Mouse (Mus musculus): ENCODE measurements around the gene Irf7. TPM values are rescaled to one million over a fixed set of nuclear protein-coding genes. Genes with fewer than 3 reads are reported as not detected.

The Irf7 gene
- polyA plus RNA-seq, 1 experiment from 2014 or later: 0.66 TPM

DNA sequence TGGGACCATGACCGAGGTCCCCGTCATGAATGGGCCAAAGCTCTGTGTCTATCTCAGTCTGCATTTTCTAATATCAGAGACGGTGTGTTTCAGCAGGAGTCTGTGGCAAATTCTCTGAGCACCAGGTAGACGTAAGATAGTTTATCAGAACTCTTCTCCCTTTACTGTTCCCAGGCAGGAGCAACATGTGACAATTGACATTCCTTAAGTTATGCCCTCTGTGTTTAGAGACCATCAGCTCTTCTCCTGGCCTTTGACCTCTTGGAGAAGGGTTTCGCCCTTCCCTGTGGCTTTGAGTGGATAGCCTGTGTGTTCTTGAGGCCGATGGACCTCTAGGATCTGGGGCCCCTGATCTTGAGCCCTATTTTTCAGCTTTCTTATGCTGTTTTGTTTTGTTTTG is 36.6 kb downstream of the Irf7 start:
- H3K4me1 ChIP-seq (ENCODE audit: control insufficient read depth, insufficient read depth, low read length): peaks cover 15% of the 10 kb centered on the region
- WGBS: 67% methylated on average over 6 of the region's 6 CpGs
- H3K27ac ChIP-seq (ENCODE audit: low read depth, low read length): no peak overlapping the region
- H3K9me3 ChIP-seq (ENCODE audit: control insufficient read depth, low read length): no peaks in the 10 kb centered on the region
- peak overlapping the region; percentile 94 for H3K4me2 ChIP-seq (ENCODE audit: low read depth, low read length)
- ATAC-seq (ENCODE audit: low read depth): no peak
- H3K9ac ChIP-seq (replicated peaks; ENCODE audit: low read depth, low read length): peak overlapping the region; percentile 93
- peak overlapping the region; percentile 99 for H3K4me3 ChIP-seq (ENCODE audit: low read depth, low read length)
- H3K27me3 ChIP-seq (ENCODE audit: control insufficient read depth, insufficient read depth, low read length): peaks cover 5% of the 10 kb centered on the region; the same call in 1 of the 2 replicates
- H3K36me3 ChIP-seq (ENCODE audit: control insufficient read depth, insufficient read depth, low read length): peaks cover 25% of the 10 kb centered on the region

DNA sequence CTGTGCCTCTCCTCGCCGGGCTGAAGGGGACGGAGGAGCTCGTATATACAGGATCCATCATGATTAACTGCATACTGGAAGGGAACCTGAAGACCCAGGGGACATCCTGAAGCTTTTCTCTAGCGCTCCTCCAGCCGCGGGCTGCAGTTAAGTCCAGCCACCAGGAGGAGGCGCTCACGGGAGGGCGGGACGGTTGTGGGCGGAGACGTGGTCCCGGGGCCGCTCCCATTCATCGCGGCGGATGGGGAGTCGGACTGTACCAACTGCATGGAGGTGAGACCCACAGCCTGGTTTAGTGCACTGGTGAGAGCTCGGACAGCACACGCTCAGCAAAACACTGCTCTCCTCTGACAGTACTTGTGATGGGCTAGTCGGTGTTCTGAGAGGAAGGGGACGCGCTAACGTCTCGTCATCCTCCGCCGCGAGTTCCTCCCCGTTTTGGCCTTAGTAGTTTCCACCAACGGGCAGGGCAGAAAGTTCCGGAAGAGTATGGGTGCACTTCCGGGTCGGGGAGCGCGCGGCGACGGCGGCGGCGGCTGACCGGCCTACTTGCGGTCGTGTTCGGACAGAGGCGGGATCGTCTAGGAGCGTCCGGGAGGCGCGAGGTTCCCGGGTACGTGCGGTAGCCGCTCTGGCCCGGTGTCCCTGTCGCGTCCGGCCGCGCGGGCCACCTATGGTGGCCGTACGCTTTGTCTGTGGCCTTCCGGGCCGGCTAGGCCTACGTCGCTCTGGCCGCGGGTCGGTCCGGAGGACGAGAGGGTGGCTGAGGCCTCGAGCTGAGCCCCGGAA is 37.8 kb downstream of the Irf7 start, which contains the start of gene Phrf1:
Phrf1 (plus strand) TSS at position 506 of the 789 bp plus-strand sequence.
- H3K27me3 ChIP-seq (ENCODE audit: control insufficient read depth, insufficient read depth, low read length): peaks cover 5% of the 10 kb centered on the region; the same call in 1 of the 2 replicates
- peaks cover 18% of the 10 kb centered on the region for H3K36me3 ChIP-seq (ENCODE audit: control insufficient read depth, insufficient read depth, low read length)
- H3K4me3 ChIP-seq (ENCODE audit: low read depth, low read length): peak within 1 kb of the TSS; percentile 99
- peak within 1 kb of the TSS; percentile 93 for H3K9ac ChIP-seq (replicated peaks; ENCODE audit: low read depth, low read length)
- peaks cover 15% of the 10 kb centered on the region for H3K4me1 ChIP-seq (ENCODE audit: control insufficient read depth, insufficient read depth, low read length)
- peak within 1 kb of the TSS; percentile 96 for H3K27ac ChIP-seq (ENCODE audit: low read depth, low read length)
- under 1% methylated on average over 76 of the region's 76 CpGs for WGBS
- H3K9me3 ChIP-seq (ENCODE audit: control insufficient read depth, low read length): no peaks in the 10 kb centered on the region
- H3K4me2 ChIP-seq (ENCODE audit: low read depth, low read length): peak within 1 kb of the TSS; percentile 94
- peak; percentile 93 for ATAC-seq (ENCODE audit: low read depth)

DNA sequence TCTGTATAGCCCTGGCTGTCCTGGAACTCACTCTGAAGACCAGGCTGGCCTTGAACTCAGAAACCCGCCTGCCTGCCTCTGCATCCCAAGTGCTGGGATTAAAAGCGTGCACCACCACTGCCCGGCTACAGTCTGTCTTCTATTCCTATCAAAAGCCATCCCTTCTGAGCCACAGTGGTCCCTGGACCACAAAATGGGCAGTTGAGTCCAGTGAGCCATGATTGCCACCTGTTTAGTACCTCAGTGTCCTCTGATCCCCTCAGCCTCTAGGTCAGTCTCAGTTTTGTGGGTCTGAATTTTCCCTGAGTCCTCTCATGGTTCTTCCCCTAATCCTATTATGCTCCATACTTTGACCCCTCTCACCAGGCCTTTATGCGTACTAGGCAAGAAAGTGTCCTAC is 38.5 kb downstream of the Irf7 start:
- WGBS: 81% methylated on average over 4 of the region's 4 CpGs
- H3K4me2 ChIP-seq (ENCODE audit: low read depth, low read length): peak overlapping the region; percentile 1; the same call in 1 of the 2 replicates
- H3K27me3 ChIP-seq (ENCODE audit: control insufficient read depth, insufficient read depth, low read length): peaks cover 5% of the 10 kb centered on the region; the same call in 1 of the 2 replicates
- H3K36me3 ChIP-seq (ENCODE audit: control insufficient read depth, insufficient read depth, low read length): peaks cover 11% of the 10 kb centered on the region
- H3K27ac ChIP-seq (ENCODE audit: low read depth, low read length): no peak overlapping the region
- H3K9me3 ChIP-seq (ENCODE audit: control insufficient read depth, low read length): no peaks in the 10 kb centered on the region
- no peak for ATAC-seq (ENCODE audit: low read depth)
- no peak overlapping the region; the same call in 1 of the 2 replicates for H3K9ac ChIP-seq (replicated peaks; ENCODE audit: low read depth, low read length)
- H3K4me3 ChIP-seq (ENCODE audit: low read depth, low read length): peak overlapping the region; percentile 99; the same call in 1 of the 2 replicates
- peaks cover 15% of the 10 kb centered on the region for H3K4me1 ChIP-seq (ENCODE audit: control insufficient read depth, insufficient read depth, low read length)

DNA sequence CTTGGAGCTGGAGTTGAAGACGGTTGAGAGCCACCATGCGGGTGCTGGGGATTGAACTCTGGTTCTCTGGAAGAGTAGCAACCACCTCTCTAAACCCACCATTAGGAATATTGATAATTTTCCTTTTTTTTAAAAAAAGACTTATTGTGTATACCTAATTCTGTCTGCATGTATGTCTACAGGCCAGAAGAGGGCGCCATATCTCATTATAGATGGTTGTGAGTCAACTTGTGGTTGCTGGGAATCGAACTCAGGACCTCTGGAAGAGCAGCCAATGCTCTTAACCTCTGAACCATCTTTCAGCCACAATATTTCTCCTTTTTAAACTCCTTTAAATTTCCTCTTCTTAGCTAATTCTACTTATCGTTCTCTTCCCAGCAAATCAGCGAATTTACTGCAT is 39.7 kb downstream of the Irf7 start:
- WGBS: 85% methylated on average over 6 of the region's 6 CpGs
- no peak for ATAC-seq (ENCODE audit: low read depth)

DNA sequence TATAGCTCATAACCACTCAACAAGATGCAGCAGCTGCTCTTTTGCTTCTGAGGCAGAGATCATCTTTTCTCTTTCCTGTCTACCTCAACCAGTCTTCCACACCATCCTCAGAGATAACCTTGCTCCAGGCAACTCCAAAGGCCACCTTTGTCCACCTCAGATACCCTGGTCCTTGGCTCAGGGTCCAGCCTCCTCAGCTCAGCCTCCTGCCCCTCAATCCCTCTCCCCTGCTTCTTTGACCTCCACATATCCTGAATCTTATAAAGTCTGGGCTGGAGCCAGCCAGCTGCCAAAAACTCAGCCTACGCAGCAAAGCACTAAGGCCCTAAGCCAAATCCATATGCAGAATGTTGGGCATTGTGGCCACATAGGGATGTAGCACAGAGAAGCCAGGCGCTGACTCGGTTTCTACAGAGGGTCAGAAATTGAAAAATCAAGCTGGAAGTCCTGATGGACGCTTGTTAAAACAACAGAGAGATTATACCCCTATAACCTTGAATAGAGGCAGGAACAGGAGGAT is 43.5 kb downstream of the Irf7 start:
- no peaks in the 10 kb centered on the region for H3K36me3 ChIP-seq (ENCODE audit: control insufficient read depth, insufficient read depth, low read length)
- H3K27me3 ChIP-seq (ENCODE audit: control insufficient read depth, insufficient read depth, low read length): no peaks in the 10 kb centered on the region
- no peak overlapping the region for H3K27ac ChIP-seq (ENCODE audit: low read depth, low read length)
- no peak for ATAC-seq (ENCODE audit: low read depth)
- H3K9me3 ChIP-seq (ENCODE audit: control insufficient read depth, low read length): no peaks in the 10 kb centered on the region
- H3K4me1 ChIP-seq (ENCODE audit: control insufficient read depth, insufficient read depth, low read length): peaks cover 14% of the 10 kb centered on the region; the same call in 1 of the 2 replicates
- WGBS: 89% methylated on average over 4 of the region's 4 CpGs
- H3K4me2 ChIP-seq (ENCODE audit: low read depth, low read length): peak overlapping the region; percentile 59; the same call in 1 of the 2 replicates
- H3K4me3 ChIP-seq (ENCODE audit: low read depth, low read length): no peak overlapping the region
- H3K9ac ChIP-seq (replicated peaks; ENCODE audit: low read depth, low read length): no peak overlapping the region

More for the DNA sequence above, 39.7 kb downstream of the Irf7 start:
- Histone ChIP-seq H3K4me2 (ENCODE audit: low read depth, low read length) (no peak overlapping the region), H3K27ac (ENCODE audit: low read depth, low read length) (no peak overlapping the region), H3K9ac (replicated peaks; ENCODE audit: low read depth, low read length) (no peak overlapping the region), H3K4me3 (ENCODE audit: low read depth, low read length) (no peak overlapping the region), H3K36me3 (ENCODE audit: control insufficient read depth, insufficient read depth, low read length) (no peaks in the 10 kb centered on the region), H3K27me3 (ENCODE audit: control insufficient read depth, insufficient read depth, low read length) (peaks cover 5% of the 10 kb centered on the region; the same call in 1 of the 2 replicates), H3K9me3 (ENCODE audit: control insufficient read depth, low read length) (no peaks in the 10 kb centered on the region), H3K4me1 (ENCODE audit: control insufficient read depth, insufficient read depth, low read length) (peaks cover 23% of the 10 kb centered on the region)

DNA sequence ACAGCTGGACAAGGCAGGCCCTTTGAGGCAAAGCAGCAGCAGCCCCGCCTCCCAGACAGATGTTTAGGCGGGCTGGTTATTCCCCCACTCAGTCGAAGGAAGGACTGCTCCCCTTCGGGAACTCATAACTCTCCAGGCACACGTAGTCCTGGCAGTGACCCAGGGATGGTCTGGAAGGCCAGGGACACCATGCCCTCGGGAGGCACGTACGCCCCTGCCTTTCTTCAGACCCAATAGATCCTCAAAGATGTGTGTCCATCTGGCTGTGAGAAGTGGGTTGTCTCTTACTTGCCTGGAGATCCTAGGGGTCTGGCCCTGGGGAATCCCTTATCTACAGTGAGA is 44.2 kb downstream of the Irf7 start:
- 8% methylated on average over 8 of the region's 8 CpGs for WGBS
- peak overlapping the region; percentile 38 for H3K4me3 ChIP-seq (ENCODE audit: low read depth, low read length)
- peak overlapping the region; percentile 75 for H3K27ac ChIP-seq (ENCODE audit: low read depth, low read length)
- peak overlapping the region; percentile 59 for H3K4me2 ChIP-seq (ENCODE audit: low read depth, low read length)
- peaks cover 14% of the 10 kb centered on the region; the same call in 1 of the 2 replicates for H3K4me1 ChIP-seq (ENCODE audit: control insufficient read depth, insufficient read depth, low read length)
- no peaks in the 10 kb centered on the region for H3K9me3 ChIP-seq (ENCODE audit: control insufficient read depth, low read length)
- H3K9ac ChIP-seq (replicated peaks; ENCODE audit: low read depth, low read length): peak overlapping the region; percentile 37
- no peaks in the 10 kb centered on the region for H3K27me3 ChIP-seq (ENCODE audit: control insufficient read depth, insufficient read depth, low read length)
- no peaks in the 10 kb centered on the region for H3K36me3 ChIP-seq (ENCODE audit: control insufficient read depth, insufficient read depth, low read length)
- ATAC-seq (ENCODE audit: low read depth): no peak

DNA sequence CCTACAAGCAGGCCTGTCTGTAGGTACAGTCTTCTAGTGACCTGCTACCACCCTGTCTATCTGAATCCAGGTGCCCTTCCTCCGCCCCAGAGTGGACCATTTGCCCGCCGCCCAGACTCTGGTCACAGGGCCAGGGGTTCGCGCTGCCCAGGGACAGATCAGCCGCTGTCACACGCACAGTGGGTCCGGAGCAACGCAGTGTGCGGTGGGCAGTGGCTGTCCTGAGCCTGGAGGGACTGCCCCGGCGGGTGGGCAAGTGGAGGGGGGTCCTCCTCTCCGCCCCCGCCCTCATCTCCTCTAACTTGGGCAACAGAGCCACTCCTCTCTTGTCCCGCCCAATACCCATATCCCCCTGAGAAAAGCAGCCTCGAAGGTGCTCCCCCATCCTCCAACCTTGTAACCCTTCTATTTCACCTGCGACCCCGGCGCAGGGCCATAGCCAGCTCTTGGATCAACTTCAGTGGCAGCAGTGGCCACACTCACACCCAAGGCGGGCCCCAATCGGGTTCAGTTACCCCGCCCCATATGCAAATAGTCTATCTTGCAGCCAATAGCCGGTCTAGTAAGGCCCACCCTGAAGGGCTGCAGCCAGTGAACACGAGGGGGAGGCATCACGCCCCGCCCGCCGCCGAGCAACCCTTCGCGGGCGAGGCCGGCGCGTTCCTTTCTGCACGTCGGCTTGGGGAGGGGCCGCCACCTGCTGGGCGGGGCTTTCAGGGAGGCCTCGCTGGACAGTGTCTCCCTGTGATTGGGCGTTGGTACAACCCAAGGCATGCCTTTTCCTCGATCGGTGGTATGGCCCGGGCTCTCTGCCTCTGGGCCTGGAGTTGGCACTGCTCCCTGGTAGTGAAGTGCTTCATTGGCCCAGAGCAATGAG is 44.8 kb downstream of the Irf7 start:
- Histone ChIP-seq H3K9me3 (ENCODE audit: control insufficient read depth, low read length) (no peaks in the 10 kb centered on the region), H3K4me1 (ENCODE audit: control insufficient read depth, insufficient read depth, low read length) (peaks cover 18% of the 10 kb centered on the region), H3K36me3 (ENCODE audit: control insufficient read depth, insufficient read depth, low read length) (no peaks in the 10 kb centered on the region), H3K27ac (ENCODE audit: low read depth, low read length) (peak overlapping the region; percentile 75), H3K4me3 (ENCODE audit: low read depth, low read length) (peak overlapping the region; percentile 38), H3K4me2 (ENCODE audit: low read depth, low read length) (peak overlapping the region; percentile 59), H3K27me3 (ENCODE audit: control insufficient read depth, insufficient read depth, low read length) (no peaks in the 10 kb centered on the region), H3K9ac (replicated peaks; ENCODE audit: low read depth, low read length) (peak overlapping the region; percentile 47)
- WGBS: 2% methylated on average over 44 of the region's 44 CpGs
- peak; percentile 95 for ATAC-seq (ENCODE audit: low read depth)

DNA sequence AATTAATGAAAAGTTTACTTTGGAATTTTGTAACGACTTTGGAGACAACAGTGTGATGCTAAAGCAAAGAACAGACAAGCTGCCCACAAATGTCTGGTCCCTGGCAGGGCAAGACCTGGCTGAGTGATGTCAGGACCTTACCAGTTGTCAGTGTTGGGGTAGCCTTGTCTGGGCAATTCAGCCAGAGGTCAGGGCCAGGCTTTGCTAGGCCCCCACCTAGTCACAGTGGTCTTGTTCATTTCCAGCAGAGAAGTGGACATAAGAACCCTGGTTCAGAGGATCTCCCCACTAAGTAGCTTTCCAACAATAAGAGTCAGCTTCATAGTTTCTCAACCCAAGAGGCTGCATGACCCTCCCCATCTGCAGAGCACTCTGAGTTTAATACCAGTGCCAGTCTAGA is 45.9 kb downstream of the Irf7 start:
- peaks cover 22% of the 10 kb centered on the region for H3K4me1 ChIP-seq (ENCODE audit: control insufficient read depth, insufficient read depth, low read length)
- H3K27ac ChIP-seq (ENCODE audit: low read depth, low read length): no peak overlapping the region
- no peak overlapping the region for H3K9ac ChIP-seq (replicated peaks; ENCODE audit: low read depth, low read length)
- H3K4me2 ChIP-seq (ENCODE audit: low read depth, low read length): no peak overlapping the region
- no peak overlapping the region; the same call in 1 of the 2 replicates for H3K4me3 ChIP-seq (ENCODE audit: low read depth, low read length)
- ATAC-seq (ENCODE audit: low read depth): no peak
- WGBS: 94% methylated on average over 1 of the region's 1 CpGs
- no peaks in the 10 kb centered on the region for H3K9me3 ChIP-seq (ENCODE audit: control insufficient read depth, low read length)
- H3K27me3 ChIP-seq (ENCODE audit: control insufficient read depth, insufficient read depth, low read length): no peaks in the 10 kb centered on the region
- no peaks in the 10 kb centered on the region for H3K36me3 ChIP-seq (ENCODE audit: control insufficient read depth, insufficient read depth, low read length)
